Mouse (Mus musculus): ENCODE measurements around the gene Ephb2. TPM values are rescaled to one million over a fixed set of nuclear protein-coding genes. Genes with fewer than 3 reads are reported as not detected.

Gene Ephb2
- total RNA-seq, 2 experiments from 2014 or later = 40.5 to 43.9 TPM

- peak; percentile 52 to 60 for DNase-seq (ENCODE audit: low spot score in 2 of 2)
Observed at GRCm38 (mm10) chr4:136665068-136665467, 170.7 kb downstream of the Ephb2 start.

GRCm38 (mm10) chr4:136657914-136658313, 177.9 kb downstream of the Ephb2 start:
- DNase-seq (ENCODE audit: low spot score in 2 of 2) = no peak

- DNase-seq (ENCODE audit: low spot score in 2 of 2) = no peak
Observed at GRCm38 (mm10) chr4:136653692-136654234, 182.0 kb downstream of the Ephb2 start.

DNA sequence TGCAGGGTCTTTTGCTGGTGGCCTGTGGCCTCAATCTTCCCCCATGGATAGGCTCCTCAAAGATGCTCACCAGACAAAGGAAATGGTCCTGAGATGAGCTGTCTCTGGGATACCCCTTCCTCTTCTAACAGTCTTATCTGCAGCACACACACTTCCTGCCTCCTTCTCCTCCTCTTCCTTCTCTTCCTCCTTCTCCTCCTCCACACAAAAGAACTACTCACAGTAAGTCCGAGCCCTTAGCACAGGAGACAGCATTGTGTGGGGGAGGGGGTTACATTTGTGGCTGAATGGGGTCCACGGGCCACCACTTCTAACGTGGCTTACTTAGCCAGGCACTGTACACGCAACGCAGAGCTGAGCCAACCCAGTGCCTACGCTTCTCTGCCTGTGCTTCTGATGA, 182.8 kb downstream of the Ephb2 start:
- DNase-seq (ENCODE audit: low spot score in 2 of 2) = no peak

DNA sequence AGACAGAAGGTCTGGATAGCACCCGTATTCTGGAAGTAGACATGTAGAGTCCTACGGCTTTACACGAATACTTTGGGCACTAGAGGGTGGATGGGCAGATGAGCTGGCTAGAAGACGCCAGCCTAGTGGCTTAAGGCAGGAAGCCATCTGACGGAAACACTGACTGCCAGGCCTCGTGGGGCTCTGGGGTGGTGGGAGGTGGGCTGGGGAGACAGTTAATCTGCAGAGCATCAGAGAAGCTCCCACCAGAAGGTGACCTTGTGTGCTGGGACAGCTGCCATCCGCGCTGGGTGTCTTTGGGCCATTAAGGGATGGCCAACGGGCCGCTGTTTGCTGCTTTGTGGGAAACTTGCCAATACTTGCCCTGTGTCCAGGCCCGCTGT, 183.3 kb downstream of the Ephb2 start:
- DNase-seq (ENCODE audit: low spot score in 2 of 2) = peak in 1 of 2 experiments; percentile 39

- peak; percentile 63 to 69 for DNase-seq (ENCODE audit: low spot score in 2 of 2)
Observed at GRCm38 (mm10) chr4:136651882-136652527, 183.8 kb downstream of the Ephb2 start.

DNA sequence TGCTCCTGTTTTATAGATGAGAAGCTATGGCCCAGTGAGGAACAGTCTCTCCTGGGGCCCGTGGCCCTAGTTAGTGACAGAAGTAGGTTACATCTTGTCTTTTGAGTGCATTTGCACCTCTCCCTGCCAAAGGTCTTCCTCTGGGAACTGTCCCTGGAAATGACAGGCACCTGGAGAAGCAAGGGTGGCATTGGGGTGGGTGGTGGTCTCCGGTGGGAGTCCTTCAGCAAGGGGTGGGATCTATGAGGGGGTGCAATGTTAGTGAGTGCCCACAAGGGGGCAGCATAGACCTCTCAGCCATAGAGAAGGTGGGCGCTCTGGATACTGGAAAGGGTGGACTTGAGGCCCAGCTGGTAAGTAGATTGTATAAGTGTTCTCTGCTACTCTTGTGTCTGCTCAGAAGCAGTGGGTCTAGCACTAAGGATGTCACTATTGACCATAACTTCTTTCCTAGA, 184.4 kb downstream of the Ephb2 start:
- DNase-seq (ENCODE audit: low spot score in 2 of 2) = peak in 1 of 2 experiments; percentile 52

- DNase-seq (ENCODE audit: low spot score in 2 of 2) = no peak
Observed at GRCm38 (mm10) chr4:136650261-136650660, 185.5 kb downstream of the Ephb2 start.

DNA sequence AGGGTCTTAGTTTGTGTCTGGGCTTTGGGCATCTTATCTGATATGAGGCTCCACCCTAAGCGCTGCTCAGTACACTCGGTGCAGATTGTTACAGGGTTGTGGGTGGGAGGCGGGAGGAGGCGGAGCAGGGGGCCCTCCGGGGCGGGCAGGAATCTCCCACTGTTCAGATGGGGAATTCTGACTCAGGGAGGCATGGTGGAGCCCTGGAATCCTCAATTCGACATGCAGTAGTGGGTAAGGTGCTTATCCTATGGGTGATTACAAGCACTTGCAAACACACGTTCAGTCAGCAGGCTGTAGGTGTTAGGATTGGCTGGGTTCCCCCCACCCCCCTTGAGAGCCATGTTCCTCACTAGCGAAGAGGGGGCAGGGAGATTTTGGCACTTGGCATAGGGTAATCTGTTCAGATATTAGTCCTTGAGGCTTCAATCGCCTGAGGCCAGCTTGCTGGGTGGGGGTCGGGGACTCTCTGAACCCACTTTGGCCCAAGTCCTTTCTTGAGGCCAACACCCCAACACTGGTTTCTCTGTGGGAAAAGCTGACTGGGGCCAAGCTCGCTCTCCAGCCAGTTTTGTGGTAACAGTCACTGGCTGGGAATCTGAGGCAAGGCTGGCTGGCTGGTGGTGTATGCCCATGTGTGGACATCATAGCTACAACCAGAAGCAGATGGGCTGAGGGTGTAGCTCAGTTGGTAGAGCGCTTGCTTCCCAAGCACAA, 186.2 kb downstream of the Ephb2 start:
- peak; percentile 58 to 60 for DNase-seq (ENCODE audit: low spot score in 2 of 2)

GRCm38 (mm10) chr4:136648922-136649479, 186.8 kb downstream of the Ephb2 start:
- DNase-seq (ENCODE audit: low spot score in 2 of 2) = peak; percentile 90 to 92

- no peak for DNase-seq (ENCODE audit: low spot score in 2 of 2)
Observed at GRCm38 (mm10) chr4:136638890-136639289, 196.9 kb downstream of the Ephb2 start.

- DNase-seq (ENCODE audit: low spot score in 2 of 2) = no peak
Observed at GRCm38 (mm10) chr4:136638230-136638750, 197.5 kb downstream of the Ephb2 start.

GRCm38 (mm10) chr4:136637563-136638229, 198.1 kb downstream of the Ephb2 start:
- DNase-seq (ENCODE audit: low spot score in 2 of 2) = peak; percentile 73 to 76

- no peak for DNase-seq (ENCODE audit: low spot score in 2 of 2)
Observed at GRCm38 (mm10) chr4:136636983-136637562, 198.7 kb downstream of the Ephb2 start.

GRCm38 (mm10) chr4:136636511-136636910, 199.3 kb downstream of the Ephb2 start:
- no peak for DNase-seq (ENCODE audit: low spot score in 2 of 2)

DNA sequence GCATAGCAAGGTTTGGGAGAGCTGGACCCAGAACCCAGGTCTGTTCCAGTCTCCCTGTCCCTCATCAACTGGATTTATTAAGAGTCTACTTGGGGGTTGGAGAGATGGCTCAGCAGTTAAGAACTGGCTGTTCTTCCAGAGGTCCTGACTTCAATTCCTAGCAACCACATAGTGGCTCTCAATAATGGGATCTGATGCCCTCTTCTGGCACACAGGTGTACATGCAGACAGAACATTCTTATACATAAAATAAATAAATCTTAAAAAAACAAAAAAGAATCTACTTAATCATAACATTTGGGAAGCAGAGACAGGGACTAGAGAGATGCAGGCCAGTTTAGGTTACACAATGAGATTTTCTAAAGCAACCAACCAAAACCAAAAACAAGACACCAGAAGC, 199.8 kb downstream of the Ephb2 start:
- DNase-seq (ENCODE audit: low spot score in 2 of 2) = no peak

DNA sequence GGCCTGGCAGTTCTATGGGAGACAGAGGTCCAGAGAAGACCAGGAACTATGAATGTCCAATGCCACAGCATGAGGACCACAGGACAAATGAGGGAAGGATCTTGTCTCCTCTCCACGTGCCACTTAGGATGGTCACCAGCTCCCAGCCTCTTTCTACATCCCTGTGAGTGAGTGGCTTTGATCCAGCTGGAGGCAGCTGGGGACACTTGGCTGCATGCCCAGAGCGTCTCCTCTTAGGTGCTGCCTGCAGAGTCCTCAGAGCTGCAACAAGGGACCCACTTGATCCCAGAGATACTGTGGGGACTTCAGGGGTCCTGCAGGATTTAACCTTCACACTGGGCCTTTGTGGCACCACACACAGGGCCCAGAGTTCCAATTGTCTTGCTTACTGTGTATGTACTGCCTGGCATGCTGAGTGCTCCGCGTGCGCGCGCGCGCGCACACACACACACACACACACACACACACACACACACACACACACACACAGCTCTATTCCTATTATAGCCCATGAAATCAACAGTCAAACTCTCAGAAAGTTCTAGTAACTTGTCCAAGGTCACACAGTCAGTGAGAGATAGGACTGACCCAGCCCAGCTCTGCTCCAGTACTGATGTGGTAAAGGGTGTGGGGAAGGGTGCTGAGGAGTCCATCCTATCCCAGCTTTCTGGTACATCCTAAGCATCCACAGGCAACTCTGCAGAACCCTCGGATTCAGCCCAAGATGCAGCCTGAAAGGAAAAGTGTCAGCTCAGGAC, 204.4 kb downstream of the Ephb2 start:
- DNase-seq (ENCODE audit: low spot score in 2 of 2) = peak; percentile 54 to 60

DNA sequence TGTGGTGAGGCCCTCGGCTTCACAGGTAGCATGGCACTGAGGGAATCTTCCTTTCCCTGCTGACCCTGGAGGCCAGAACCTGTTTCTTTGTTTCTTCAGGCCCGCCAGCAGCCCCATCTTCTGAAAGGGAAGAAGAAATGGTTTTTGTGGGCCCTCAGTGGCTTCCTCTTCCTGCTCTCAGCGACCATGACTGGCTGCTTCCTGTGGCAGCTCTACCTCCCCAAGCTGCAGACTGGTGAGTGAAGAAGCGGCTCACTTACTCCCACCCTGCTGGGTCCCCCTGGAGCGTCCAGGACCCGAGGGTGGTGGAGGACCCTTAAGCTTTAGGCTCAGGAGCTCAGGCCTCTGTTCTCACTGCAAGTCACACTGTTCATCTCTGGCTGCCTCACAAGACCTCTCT, 209.2 kb downstream of the Ephb2 start:
- no peak for DNase-seq (ENCODE audit: low spot score in 2 of 2)

GRCm38 (mm10) chr4:136622388-136622787, 213.4 kb downstream of the Ephb2 start, which contains the start of gene Lactbl1:
Lactbl1 (plus strand) TSS chr4:136622621.
- no peak for DNase-seq (ENCODE audit: low spot score in 2 of 2)

DNA sequence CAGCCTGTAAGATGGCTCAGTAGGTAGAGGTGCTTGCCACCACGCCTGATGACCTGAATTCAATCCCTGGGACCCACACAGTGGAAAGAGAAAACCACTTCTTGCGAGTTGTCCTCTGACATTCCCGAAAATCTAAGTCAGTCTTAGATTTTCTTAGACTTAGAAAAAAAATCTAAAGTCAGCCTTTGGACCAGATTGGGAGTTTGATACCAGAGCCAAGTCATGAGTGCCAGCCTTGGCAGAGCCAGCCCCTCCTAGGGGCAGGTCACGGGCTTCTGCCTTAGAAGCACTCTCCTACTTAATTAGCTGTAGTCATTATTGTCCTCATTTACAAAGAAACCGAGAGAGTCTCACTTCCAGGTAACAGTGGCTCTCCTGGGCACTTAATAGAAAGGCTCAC, 213.8 kb downstream of the Ephb2 start:
- no peak for DNase-seq (ENCODE audit: low spot score in 2 of 2)
